Mouse (Mus musculus): ENCODE data around the gene Mov10l1.

The Mov10l1 gene

GRCm38 (mm10) chr15:88982534-88983079 lies at the start of gene Mov10l1:
Gene Mov10l1 (plus strand): TSS chr15:88982909.
- no peak for DNase-seq

- no peak for DNase-seq
Observed at GRCm38 (mm10) chr15:88934141-88934540, 48.6 kb upstream of the Mov10l1 start.

- no peak for DNase-seq
Observed at GRCm38 (mm10) chr15:88936619-88937290, 46.0 kb upstream of the Mov10l1 start.

GRCm38 (mm10) chr15:88937291-88937650 lies 45.4 kb upstream of the Mov10l1 start:
- DNase-seq = no peak

GRCm38 (mm10) chr15:88942783-88943182 lies 39.9 kb upstream of the Mov10l1 start:
- no peak for DNase-seq

DNA sequence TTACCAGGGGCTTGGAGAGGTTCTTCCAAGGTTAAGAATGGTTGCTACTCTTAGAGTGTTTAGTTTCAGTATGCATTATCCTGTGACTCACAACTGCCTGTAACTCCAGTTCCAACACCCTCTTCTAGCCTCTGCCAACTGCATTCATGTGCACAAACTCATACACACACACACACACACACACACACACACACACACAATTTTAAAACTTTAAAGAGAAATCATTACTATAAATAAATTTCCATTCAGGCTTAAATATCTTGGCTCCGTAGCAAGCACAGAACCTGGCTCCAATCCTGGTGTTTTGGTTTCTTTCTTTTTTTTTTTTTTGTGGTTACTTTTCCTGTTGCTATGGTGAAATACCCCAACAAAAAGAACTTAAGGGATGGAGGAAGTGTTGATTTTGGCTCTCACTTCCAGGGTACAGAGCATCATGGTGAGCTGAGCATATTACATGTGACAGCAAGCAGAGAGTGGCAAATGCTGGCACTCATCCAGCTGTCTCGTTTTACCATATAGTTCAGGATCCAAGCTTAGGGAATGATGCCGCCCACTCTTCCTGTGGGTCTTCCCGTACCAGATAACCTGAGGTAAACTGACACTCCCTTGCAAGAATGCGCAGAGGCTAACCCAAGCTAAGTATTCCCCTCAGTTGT lies 38.7 kb upstream of the Mov10l1 start:
- DNase-seq = no peak

DNA sequence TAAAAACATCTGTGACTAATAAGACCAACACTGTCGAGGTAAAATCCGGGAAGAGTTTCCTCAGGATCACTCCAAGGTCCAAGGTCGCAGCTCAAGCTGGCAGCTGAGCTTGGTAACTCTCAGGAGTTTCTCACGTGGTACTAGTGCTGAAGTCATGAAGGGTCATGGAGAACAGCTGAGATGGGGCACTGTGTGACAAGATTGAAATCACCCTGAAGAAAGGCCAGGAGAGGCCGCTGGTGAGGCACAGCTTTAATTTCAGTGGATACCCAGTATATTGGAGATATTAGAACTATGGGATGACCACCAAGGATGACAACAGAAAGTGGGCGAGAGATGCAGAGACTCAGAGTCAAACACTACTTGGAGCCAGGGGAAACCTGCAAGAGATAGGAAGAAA lies 35.9 kb upstream of the Mov10l1 start:
- no peak for DNase-seq

DNA sequence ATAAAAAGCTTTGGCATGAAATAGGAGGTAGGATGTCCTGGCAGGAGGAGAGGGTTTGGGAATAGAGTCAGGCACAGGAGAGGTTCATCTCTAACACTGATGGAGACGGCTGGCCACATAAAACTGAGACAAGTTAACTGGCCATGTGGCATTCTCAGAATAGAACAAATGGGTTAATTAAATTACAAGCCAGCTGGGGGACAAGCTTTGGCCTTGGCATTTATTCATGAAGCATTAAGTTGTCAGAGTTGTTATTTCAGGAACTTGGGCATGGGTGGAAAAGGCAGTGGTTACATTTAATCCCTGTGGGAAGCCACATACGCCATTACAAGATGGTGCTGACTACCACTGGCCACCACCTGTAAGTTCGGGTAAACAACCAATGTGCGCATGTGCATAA lies 31.5 kb upstream of the Mov10l1 start:
- no peak for DNase-seq

DNA sequence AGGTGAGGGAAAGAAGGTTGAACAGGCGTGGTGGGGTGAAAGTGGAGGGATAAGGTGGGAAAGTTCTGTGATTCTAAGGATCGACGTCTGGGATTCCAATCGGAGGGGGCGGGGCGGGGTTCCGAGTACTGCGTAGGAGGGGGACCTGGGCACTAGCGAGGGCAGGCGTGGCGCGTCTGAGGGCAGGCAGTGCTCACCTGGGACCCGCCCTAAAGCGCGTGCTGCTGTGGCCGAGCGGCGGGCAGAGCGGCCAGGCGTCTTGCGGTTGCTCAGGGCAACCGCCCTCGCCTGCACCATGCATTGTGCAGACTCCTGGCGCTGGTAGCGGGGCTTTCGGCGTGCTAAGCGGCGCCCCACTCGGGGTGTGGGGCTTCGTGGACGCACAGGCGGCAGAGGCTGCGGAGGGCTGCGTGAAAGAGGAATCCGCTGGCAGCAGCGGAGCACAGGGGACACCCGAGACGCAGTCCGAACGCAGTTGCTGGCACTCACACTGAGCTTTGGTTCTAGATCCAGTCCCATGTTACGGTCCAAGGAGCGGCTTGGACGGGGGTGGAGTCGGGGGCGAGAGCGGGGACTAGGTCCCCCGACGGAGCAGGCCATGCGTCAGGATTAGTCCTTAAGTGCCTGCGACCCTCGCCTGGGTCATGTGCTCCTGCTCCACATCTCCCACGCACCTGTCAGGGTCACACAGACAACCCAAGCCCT lies 28.2 kb upstream of the Mov10l1 start, which contains the start of gene Ttll8:
Ttll8 (minus strand) TSS at position 51 of the 705 bp plus-strand sequence.
- no peak for DNase-seq

GRCm38 (mm10) chr15:88955342-88955741 lies 27.4 kb upstream of the Mov10l1 start:
- no peak for DNase-seq

DNA sequence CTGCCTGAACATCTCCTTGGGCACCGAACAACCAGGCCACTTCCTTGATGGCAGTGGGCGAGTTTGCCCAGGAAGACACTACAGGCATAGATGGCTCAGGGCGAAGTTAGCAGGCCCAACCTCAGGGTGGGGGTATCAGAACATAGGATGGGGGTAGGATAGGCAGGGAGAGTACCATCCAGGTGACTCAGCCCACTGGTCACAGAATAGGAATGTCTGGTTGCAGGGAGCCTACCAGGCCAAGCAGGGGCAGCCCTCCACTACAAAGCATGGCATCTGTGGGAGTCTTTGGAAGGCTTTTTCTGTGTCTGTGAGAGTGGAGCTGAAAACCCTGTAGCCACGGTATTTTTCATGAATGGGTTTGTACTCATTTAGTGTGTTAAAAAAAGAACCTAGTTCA lies 25.2 kb upstream of the Mov10l1 start:
- no peak for DNase-seq

DNA sequence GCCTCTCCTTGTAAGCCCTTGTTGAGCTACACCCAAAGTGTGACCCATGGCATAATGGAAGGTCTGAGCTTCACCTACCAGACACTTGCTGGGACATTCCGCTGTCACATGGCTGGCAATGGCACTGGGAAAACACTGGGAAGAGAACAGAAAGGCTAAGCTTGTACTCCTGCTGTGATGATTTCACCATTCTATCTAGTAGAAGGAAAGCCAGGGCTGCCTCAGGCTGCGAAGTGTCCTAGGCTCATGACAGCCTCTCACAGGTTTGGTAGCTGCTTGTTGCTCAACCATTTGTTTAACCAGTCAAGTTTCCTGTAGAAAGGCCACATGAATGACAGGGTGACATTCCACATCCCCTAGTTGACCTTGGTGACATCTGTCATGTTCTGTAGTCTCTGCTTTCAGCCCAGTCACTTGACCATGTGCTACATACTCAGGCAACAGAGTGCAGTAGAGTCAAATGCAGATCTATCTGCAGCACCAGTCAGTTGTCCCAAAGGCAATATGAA lies 18.6 kb upstream of the Mov10l1 start:
- no peak for DNase-seq

DNA sequence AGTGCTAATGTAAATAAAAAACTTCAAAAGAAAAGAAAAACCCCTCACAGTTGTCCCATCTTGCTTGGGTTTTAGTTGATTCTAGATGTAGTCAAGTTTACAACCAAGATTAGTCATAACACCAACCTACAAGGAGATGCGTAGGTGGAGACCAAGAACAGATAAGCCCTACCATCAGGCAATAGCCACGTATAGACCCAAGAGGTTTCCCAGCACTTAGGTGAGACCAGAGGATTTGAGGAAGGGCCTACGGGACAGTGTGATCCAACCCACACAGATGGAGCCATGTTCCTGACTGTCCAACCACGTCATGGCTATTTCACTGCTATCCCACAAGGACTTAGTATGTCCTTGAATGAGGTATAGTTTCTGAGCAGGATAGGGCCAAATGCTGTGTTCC lies 10.4 kb upstream of the Mov10l1 start:
- DNase-seq = no peak

DNA sequence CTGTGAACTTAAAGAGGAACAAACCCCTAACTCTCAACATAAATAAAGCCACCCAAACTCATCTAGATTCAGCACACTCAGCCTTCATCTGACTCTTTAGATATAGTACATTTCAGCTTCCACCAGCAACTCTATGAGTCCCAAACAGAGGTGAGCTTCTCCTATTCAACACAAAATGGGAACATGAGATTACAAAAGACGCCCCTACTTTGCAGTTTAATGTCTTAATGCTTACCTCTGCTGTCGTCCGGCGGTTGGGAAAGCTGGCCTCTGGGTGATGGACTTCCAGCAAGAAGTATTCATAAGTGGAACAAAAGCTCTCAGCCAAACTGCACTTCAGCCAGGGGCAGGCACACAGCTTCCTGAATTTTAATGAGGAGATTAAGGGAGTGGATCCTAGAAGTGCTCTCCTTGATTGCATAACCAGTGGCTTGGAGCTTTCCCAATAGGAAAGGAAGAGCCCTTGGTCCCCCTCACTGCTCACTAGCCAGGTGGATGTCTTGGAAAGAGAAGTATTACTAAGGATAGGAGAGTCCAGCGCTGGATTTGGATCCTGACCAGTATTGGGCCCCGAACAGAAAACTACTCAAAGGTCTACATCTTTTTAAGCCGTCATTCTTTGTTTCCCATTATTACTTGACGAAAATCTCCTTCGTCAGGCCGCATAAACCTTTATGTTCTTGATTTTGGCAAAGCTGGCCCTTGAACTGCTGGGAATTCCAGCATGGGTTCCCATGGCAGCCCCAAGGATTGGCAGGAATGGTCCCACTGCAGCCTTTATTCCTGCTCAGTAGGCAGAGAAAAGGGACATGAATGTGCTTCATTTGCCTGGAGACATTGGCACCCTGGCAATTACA lies 4.2 kb upstream of the Mov10l1 start, which contains the start of gene Mlc1:
Mlc1 (minus strand) TSS at position 727 of the 857 bp plus-strand sequence.
- DNase-seq = no peak

DNA sequence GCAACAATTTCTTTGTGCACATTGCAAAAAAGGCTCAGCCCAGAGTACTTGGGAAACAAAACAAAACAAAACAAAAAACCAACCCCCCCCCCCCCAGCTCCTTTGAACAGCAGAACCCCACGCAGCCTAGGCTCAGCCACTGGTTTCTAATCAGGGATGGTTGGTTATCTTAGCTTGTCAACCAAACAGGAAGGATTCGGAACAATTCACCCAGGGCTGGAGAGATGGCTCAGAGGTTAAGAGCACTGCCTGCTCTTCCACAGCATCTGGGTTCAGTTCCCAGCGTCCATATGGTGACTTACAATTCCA lies 3.6 kb upstream of the Mov10l1 start:
- no peak for DNase-seq

- DNase-seq = no peak
Observed at GRCm38 (mm10) chr15:88989236-88989635, 6.5 kb downstream of the Mov10l1 start.

- DNase-seq = no peak
Observed at GRCm38 (mm10) chr15:88998636-88999035, 15.9 kb downstream of the Mov10l1 start.

GRCm38 (mm10) chr15:88999124-88999523 lies 16.4 kb downstream of the Mov10l1 start:
- DNase-seq = no peak

- no peak for DNase-seq
Observed at GRCm38 (mm10) chr15:89000367-89000766, 17.7 kb downstream of the Mov10l1 start.

- no peak for DNase-seq
Observed at GRCm38 (mm10) chr15:89001245-89001644, 18.5 kb downstream of the Mov10l1 start.

DNA sequence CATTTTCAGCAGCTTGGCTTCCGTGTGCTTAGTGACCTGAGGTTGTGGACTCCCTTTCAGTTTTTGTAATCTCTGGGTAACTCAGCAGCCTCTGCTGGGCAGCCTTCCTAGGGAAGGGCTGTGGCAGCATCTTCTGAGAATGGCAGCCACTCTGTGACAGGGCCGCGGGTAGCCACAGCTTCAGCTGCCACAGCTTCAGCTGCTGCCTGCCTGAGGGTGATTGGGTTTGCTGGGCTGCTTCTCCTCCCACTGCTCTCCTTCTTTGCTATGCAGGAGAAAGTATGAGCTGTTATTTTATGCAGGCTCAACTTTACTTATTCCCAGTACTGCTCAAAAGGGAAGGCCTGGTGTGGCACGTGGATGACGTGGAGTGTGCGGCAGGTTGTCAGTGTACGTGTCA lies 24.3 kb downstream of the Mov10l1 start:
- no peak for DNase-seq

DNA sequence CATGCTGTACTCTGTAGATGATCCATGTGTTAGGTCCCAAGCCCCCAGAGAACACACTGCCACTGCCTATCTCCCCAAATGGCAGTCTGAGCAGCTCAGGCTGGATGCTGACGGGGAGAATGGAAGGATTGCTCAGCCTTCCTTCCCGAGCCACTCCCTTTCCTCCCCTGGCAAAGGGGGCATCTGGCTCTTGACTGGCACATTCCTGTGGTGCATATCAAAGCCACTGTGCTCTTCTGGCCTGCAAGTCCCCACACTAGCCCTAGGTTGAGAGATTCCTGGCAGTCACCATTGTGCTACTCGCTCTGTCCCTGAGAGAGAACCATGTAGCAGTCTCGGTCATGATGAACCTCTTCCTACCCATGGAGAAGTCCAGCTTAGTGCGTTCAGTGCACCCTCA lies 25.1 kb downstream of the Mov10l1 start:
- no peak for DNase-seq

DNA sequence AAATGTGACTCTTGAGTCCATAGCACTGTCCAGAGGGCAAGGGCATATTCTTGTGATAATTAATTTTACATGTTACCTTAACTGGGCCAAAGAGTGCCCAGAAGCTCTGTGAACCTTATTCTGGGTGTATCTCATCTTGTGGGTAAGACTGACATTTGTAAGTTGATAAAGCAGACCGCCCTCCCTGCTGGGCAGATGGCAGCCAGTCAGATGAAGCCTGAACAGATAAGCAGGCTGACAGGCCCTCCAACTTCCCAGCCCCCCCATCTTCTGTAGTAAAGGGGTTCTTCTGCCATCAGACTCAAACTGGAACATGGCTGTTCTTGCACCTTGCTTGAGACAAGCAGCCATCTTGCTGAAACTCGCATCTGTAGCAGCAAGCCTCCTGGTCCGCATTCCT lies 34.0 kb downstream of the Mov10l1 start:
- no peak for DNase-seq

All from cerebellum, adult 11 months (tissue).